Mouse (Mus musculus) liver, postnatal 0 days (tissue): ENCODE results near the gene Eefsec.

Source experiments
- CTCF ChIP-seq: sonication (generic); IDR thresholded peaks from 2 replicates; pipeline ENCODE4 v1.5.1; 2016; ENCODE audit warnings: antibody characterized with exemption, low read depth
- EP300 ChIP-seq: IDR thresholded peaks from 2 replicates; pipeline ENCODE4 v1.6.1; 2016; ENCODE audit warnings: antibody characterized with exemption, low read depth, mild to moderate bottlenecking

DNA sequence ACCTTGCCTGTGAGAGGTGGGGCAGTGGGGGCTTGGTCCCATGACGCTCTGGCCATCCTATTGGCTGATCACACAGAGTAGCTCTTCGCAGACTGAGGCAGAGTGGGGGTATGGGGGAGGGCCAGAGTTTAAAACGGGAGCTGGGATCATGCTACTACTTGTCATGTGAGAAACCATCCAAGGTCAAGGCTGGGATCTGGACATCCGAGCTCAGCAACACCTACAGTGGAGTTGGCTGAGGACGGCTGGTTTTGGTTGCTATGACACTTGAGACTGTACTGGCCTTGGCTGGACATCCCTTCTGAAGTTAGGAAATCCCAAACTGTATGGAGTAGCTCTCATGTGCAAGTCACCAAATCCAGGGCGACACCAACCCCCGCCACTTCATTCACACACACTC lies 214.5 kb downstream of the Eefsec start:
- TF ChIP-seq EP300: no peak
- no peak for TF ChIP-seq CTCF
